Mouse (Mus musculus): ENCODE results near the gene Serpina3g. TPM values are rescaled to one million over a fixed set of nuclear protein-coding genes. Genes with fewer than 3 reads are reported as not detected.

The Serpina3g gene
- total and polyA plus RNA-seq, 3 experiments = 1.4 to 13.9 (median 11.7) TPM

GRCm38 (mm10) chr12:104248231-104248630 is 12.2 kb downstream of the Serpina3g start:
- H3K9me3 ChIP-seq (replicated peaks; ENCODE audit: low read length) = no peaks in the 10 kb centered on the region
- TF ChIP-seq PAX5 (IDR thresholded peaks at IDR 0.05; ENCODE audit: low read length) (no peak), EP300 (IDR thresholded peaks at IDR 0.05; ENCODE audit: low read length) (no peak), MXI1 (IDR thresholded peaks at IDR 0.05; ENCODE audit: low read depth, low read length) (no peak), CHD2 (IDR thresholded peaks at IDR 0.05; ENCODE audit: low read length) (no peak), MYC (IDR thresholded peaks at IDR 0.05; ENCODE audit: low read depth, low read length) (no peak), MAX (IDR thresholded peaks at IDR 0.05; ENCODE audit: low read length) (no peak), GABPA (IDR thresholded peaks at IDR 0.05; ENCODE audit: insufficient replicate concordance, low read depth, low read length) (no peak), MEF2A (IDR thresholded peaks at IDR 0.05; ENCODE audit: borderline replicate concordance, low read depth, low read length) (no peak), CTCF (conservative IDR thresholded peaks at IDR 0.05 in 1 of 2, IDR thresholded peaks at IDR 0.05 in 1 of 2; ENCODE audit: low read depth in 2 of 2, low read length in 2 of 2) (no peak), TCF12 (IDR thresholded peaks at IDR 0.05; ENCODE audit: low read depth, low read length) (no peak), MAFK (IDR thresholded peaks at IDR 0.05; ENCODE audit: insufficient replicate concordance, low read length) (no peak), SMC3 (IDR thresholded peaks at IDR 0.05; ENCODE audit: low read depth, low read length) (no peak), IRF4 (IDR thresholded peaks at IDR 0.05; ENCODE audit: low read depth, low read length) (no peak), POLR2A (IDR thresholded peaks at IDR 0.05; ENCODE audit: low read depth, low read length) (no peak), MAZ (IDR thresholded peaks at IDR 0.05; ENCODE audit: low read depth, low read length) (no peak)
- H3K9ac ChIP-seq (ENCODE audit: insufficient read depth, low read depth) = no peak overlapping the region
- dilution Hi-C loops (cut with MboI; ENCODE audit: extremely low pct_ligation_motif_present, extremely low pct_unique_long_range_greater_than_20kb, low sequenced_read_pairs) (no loop called here), in situ Hi-C loops (cut with MboI; ENCODE audit: low pct_ligation_motif_present, low pct_unique_long_range_greater_than_20kb, low sequenced_read_pairs) (loop anchor here (10.0 kb wide), 1 partner anchor 167 kb away; no protein-coding TSS in a partner anchor)
- H3K27ac ChIP-seq (ENCODE audit: insufficient read depth, low read depth) = no peak overlapping the region
- no peaks in the 10 kb centered on the region for H3K36me3 ChIP-seq (replicated peaks in 1 of 2; ENCODE audit: control insufficient read depth in 1 of 2, insufficient read depth in 1 of 2, low read length in 1 of 2)
- no peaks in the 10 kb centered on the region for H3K27me3 ChIP-seq (replicated peaks)
- no peak overlapping the region for H3K4me2 ChIP-seq (ENCODE audit: insufficient read depth, low read depth, poor library complexity, severe bottlenecking)
- DNase-seq (ENCODE audit: extremely low read depth) = no peak
- no peak overlapping the region for H3K4me3 ChIP-seq (replicated peaks in 1 of 3; ENCODE audit: low read depth in 2 of 3, low read length in 2 of 3, poor library complexity in 1 of 3)
- peaks cover 3 to 19% of the 10 kb centered on the region in 2 experiments; a peak in 3 of 4 replicates for H3K4me1 ChIP-seq (ENCODE audit: control insufficient read depth in 1 of 2, insufficient read depth in 2 of 2)
- no peaks in the 10 kb centered on the region for H3K79me2 ChIP-seq (replicated peaks; ENCODE audit: control insufficient read depth, extremely low read depth, insufficient read depth, poor library complexity, severe bottlenecking)

GRCm38 (mm10) chr12:104261041-104261440 is 25.0 kb downstream of the Serpina3g start:
- no peak overlapping the region for H3K9ac ChIP-seq (ENCODE audit: insufficient read depth, low read depth)
- H3K79me2 ChIP-seq (replicated peaks; ENCODE audit: control insufficient read depth, extremely low read depth, insufficient read depth, poor library complexity, severe bottlenecking) = no peaks in the 10 kb centered on the region
- no peak overlapping the region for H3K4me2 ChIP-seq (ENCODE audit: insufficient read depth, low read depth, poor library complexity, severe bottlenecking)
- TF ChIP-seq MYC (IDR thresholded peaks at IDR 0.05; ENCODE audit: low read depth, low read length) (no peak), POLR2AphosphoS2 (IDR thresholded peaks at IDR 0.05; ENCODE audit: low read depth, low read length) (no peak), EP300 (IDR thresholded peaks at IDR 0.05; ENCODE audit: low read length) (no peak)
- peaks cover 14 to 32% of the 10 kb centered on the region in 2 experiments for H3K4me1 ChIP-seq (ENCODE audit: control insufficient read depth in 1 of 2, insufficient read depth in 2 of 2)
- in situ Hi-C loops (cut with MboI; ENCODE audit: low pct_ligation_motif_present, low pct_unique_long_range_greater_than_20kb, low sequenced_read_pairs) (no loop called here), dilution Hi-C loops (cut with MboI; ENCODE audit: extremely low pct_ligation_motif_present, extremely low pct_unique_long_range_greater_than_20kb, low sequenced_read_pairs) (no loop called here)
- H3K27me3 ChIP-seq (replicated peaks) = no peaks in the 10 kb centered on the region
- no peaks in the 10 kb centered on the region for H3K9me3 ChIP-seq (replicated peaks; ENCODE audit: low read length)
- H3K27ac ChIP-seq (ENCODE audit: insufficient read depth, low read depth) = no peak overlapping the region
- H3K36me3 ChIP-seq (replicated peaks in 1 of 2; ENCODE audit: control insufficient read depth in 1 of 2, insufficient read depth in 1 of 2, low read length in 1 of 2) = no peaks in the 10 kb centered on the region
- no peak overlapping the region for H3K4me3 ChIP-seq (replicated peaks in 1 of 3; ENCODE audit: low read depth in 2 of 3, low read length in 2 of 3, poor library complexity in 1 of 3)
- DNase-seq (ENCODE audit: extremely low read depth) = no peak

Data from CH12.LX (cell line).